Mouse (Mus musculus): ENCODE results near the gene Slc39a13. TPM values are rescaled to one million over a fixed set of nuclear protein-coding genes. Genes with fewer than 3 reads are reported as not detected.
"Not testable (repeated sequence)": the region's sequence is repeated elsewhere in the genome, so short reads cannot be mapped to it uniquely, and the experiment has no call there.

Gene Slc39a13
- total RNA-seq, 2 experiments from 2014 or later, result 23.3 to 31.2 TPM

DNA sequence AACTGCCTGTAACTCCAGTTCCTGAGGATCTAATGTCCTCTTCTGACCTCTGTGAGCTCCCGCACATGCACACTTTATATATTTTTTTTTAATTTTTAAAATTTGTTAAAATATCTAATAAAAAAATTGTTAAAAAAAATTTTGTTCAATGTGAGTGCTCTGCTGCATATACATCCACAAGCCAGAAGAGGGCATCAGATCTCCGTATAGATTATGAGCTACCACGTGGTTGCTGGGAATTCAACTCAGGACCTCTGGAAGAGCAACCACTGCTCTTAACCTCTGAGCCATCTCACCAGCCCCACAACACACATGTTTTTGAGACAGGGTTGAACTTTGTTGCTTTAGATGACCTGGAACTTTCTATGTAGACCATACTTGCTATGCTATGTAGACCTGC lies 37.2 kb downstream of the Slc39a13 start:
- DNase-seq (ENCODE audit: extremely low spot score in 1 of 2, low spot score in 1 of 2), result no peak

DNA sequence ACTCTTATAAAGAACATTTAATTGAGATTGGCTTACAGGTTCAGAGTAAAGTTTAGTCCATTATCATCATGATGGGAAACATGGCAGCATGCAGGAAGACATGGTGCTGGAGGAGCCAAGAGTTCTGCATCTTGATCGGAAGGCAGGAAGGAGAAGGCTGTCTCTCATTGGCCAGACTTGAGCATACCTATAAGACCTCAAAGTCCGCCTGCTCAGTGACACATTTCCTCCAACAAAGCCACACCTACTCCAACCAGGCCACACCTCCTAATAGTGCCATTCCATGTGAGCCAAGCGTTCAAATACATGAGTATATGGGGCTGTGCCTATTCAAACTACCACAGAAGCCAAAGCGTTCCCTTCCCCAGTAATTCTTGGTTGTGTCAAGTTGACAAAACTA lies 39.0 kb downstream of the Slc39a13 start:
- DNase-seq (ENCODE audit: extremely low spot score in 1 of 2, low spot score in 1 of 2), result no peak

DNA sequence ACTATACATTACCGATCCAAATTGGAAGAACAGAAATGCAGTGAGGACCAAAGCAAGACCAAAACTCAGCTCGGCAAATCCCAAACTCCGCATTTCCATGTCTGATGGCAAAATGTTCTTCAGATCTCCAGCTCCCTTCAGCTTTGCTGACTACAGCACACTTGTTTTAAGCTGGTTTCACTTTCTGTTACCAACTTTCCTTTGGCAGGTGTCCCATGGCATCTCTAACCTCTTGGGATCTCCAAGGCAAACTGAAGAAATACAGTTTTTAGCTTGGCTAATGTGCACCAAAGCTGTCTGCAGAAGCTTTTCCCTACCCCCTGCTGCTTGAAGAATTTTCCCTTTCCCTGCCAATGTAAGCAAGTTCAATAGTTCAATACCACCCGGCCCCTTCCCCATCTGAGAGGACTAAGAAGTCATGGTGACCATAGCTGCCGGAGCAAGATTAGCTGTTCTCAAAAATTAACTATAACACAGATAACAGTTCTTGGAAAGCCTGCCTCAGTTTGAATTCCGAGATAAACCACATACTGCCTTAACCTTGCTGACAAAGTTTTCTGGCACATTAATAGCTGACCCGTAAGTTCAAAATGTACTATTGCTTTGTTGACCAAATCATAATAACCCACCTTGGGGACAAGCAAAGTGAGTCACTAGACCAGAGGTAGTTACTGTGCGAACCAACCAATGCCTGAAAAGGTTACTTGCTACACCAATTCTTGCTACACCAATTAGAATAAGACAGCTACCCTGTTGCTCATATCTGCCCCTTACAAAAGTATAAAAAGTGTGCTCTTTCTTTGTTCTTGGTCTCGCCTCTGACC lies 42.6 kb downstream of the Slc39a13 start:
- no peak for DNase-seq (ENCODE audit: extremely low spot score in 1 of 2, low spot score in 1 of 2)

DNA sequence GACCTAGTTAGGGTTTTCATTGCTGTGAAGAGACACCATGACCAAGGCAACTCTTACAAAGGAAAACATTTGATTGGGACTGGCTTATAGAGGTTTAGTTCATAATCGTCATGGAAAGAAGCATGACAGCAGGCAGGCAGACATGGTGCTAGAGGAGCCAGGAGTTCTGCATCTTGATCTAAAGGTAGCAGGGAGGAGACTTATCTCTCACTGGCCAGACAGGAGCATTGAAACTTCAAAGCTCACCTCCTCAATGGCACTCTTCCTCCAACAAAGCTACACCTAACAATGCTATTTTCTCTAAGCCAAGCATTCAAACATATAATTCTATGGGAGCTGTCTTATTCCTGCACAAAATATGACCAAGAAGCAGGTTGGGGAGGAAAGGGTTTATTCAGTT lies 43.7 kb downstream of the Slc39a13 start:
- DNase-seq (ENCODE audit: extremely low spot score in 1 of 2, low spot score in 1 of 2), result no peak

DNA sequence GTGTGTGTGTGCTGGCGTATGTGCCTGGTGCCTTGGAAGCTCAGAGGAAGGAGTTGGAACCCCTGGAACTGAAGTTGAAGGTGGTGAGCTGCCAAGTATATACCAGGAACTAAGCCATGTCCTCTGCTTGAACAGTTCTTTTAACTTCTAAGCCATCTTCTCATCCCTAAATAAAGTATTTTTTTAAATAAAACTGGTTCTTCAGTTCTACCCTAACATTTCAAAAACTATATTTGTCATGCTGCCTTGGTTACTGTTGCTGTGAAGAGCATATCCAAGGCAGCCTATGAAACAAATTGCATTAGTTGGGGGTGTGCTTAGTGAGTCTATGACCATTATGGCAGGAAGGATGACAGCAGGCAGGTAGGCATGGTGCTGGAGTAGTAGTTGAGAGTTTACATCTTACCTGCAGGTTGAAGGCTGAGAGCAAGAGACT lies 45.1 kb downstream of the Slc39a13 start:
- no peak for DNase-seq (ENCODE audit: extremely low spot score in 1 of 2, low spot score in 1 of 2)

DNA sequence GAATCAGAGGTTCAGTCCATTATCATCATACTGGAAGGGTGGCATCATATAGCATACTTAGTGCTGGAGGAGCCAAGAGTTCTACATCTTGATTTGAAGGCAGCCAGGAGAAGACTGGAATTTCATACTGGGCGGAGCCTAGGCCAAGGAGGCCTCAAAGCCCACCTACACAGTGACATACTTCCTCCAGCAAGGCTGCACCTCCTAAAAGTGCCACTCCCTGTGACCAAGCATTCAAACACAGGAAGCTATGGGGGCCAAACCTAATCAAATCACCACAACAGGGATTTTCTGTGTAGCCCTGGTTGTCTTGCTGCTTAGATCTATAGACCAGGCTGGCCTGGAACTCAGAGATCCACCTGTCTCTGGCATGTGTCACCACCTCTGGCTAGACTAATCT lies 46.3 kb downstream of the Slc39a13 start:
- no peak for DNase-seq (ENCODE audit: extremely low spot score in 1 of 2, low spot score in 1 of 2)

DNA sequence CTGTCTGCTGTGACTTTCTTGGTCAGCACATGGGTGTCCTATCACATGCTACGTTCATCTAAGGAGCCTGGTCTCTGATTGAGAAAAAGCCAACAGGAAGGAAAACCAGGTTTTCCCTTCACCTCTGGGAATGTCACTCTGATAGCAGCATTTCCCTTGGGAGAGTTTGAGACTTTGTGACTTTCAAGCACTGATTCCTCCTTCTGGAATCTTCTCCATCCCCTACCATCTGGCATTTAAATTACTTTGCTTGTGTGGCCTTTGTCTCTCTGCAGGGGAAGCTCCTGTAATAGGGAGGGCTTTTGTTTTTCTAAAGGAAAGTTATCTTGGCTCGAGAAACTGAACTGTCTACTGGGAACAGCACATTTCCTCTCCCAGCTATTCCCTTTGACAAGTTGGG lies 47.1 kb downstream of the Slc39a13 start:
- DNase-seq (ENCODE audit: extremely low spot score in 1 of 2, low spot score in 1 of 2), result no peak

DNA sequence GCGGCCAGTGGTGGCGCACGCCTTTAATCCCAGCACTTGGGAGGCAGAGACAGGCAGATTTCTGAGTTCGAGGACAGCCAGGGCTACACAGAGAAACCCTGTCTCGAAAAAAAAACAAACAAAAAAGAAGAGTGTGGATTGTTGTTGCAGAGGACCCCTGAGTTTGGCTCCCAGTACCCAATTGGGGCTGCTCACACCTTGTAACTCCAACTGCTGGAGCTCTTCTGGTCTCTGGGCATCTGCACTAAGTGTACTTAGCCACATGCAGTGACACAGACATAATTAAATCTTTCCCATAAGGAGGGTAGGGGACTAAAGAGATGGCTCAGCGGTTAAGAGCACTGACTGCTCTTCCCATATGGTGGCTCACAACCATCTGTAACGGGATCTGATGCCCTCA lies 48.0 kb downstream of the Slc39a13 start:
- DNase-seq (ENCODE audit: extremely low spot score in 1 of 2, low spot score in 1 of 2), result not testable (repeated sequence)

DNA sequence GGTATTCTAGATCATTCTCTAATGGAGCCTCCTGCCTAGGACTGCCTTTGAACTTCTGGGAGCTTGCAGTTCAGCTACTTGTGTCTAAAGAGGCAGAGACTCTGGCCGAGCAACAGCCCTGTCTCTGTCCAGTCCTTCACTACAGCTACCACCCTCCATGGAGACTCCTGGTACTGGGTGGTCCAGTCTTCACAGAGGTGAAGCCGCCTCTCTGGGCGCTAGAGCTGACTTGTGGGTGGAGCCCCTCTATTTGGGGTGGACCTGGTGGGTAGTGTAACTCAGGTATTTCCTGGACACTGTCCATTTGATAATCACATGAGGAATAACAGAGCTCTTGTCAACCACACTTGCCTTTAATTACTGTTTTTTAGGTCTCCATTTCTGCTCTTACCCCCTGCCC lies 50.3 kb downstream of the Slc39a13 start:
- no peak for DNase-seq (ENCODE audit: extremely low spot score in 1 of 2, low spot score in 1 of 2)

DNA sequence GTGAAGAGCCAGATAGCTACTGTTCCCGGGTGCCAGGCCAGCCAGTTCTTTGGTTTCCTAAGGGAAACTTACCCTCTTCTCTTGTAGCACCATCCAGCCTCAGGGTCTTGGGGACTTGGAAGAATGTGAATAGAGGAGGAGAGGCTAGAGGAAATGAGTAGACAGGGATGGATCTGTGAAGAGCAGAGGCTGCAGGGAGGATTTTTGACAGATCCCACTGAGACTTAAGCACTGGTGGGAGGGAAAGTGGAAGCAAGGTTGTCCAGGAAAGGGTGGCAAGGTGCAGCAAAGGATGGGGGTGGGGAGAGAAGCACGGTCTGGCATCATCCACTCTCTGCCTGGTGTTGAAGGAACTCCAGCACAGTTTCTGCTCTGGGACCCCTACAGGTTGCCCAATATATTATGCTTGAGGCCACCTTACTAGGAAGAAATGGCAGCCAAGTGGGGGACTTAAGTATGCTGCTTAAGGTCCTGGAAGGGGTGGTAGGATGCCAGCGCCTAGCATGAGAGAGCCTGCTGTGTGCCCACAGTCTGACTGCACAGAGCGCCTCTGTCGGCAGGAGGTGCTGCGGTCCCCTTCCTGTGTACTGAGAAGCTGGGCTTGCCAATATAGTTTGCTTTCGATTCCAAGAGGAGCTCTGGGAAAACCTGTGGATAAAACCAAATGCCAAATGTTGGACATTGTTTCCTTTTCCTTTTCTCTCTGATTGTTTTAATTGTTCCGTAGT lies 52.0 kb downstream of the Slc39a13 start:
- DNase-seq (ENCODE audit: extremely low spot score in 1 of 2, low spot score in 1 of 2), result peak in 1 of 2 experiments; percentile 48

DNA sequence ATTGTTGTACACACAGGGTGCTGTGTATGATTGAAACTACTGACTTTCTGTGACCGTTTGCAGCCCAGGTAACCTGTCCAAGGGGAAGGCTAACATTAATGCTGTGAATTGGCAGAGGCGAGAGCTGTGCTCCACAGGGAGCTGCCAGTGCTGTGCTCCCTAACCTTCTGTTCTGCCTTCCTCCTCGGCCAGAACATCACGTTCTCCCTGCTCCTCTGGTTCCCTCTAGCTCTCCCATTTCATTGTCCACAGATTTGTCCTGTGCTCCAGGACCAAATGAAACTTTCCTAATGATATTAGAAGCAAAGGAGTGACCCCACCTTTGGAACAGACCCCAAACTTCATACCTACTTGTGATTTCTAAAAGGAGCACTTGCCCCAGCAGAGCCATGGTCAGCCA lies 54.8 kb downstream of the Slc39a13 start:
- no peak for DNase-seq (ENCODE audit: extremely low spot score in 1 of 2, low spot score in 1 of 2)

DNA sequence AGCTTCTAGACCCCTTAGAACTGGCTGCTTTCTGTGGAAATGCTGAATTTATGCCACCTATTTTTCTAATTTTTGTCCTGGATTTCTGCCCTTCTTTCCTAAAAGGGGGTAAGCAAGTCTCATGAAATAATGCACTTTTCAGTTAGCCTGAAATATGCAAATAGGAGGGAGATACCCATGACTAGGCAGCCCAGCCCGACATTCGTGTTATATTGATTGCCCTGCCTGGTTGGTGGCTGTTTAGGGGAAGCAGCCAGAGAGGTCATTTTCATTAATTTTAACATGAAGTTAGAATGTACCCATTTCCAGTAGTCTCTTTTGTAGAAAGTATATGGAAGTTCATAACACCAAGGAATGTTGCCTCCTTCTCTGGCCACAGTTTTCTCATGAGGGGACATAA lies 56.3 kb downstream of the Slc39a13 start:
- DNase-seq (ENCODE audit: extremely low spot score in 1 of 2, low spot score in 1 of 2), result no peak

Other genes with a start within 250 kb of the Slc39a13 start
- gene Mtch2, start 223.3 kb downstream of the Slc39a13 start, total RNA-seq (2021), result 100 to 1,000 TPM; 116 to 124 TPM
- 100 to 1,000 TPM; 209 to 222 TPM for gene C1qtnf4, start 184.6 kb downstream of the Slc39a13 start, total RNA-seq (2021)
- 10 to 100 TPM; 32.5 to 43.0 TPM for gene Kbtbd4, start 165.7 kb downstream of the Slc39a13 start, total RNA-seq (2021)
- 100 to 1,000 TPM; 219 to 254 TPM for gene Ndufs3, start 165.6 kb downstream of the Slc39a13 start, total RNA-seq (2021)
- gene Celf1, start 130.0 kb downstream of the Slc39a13 start, total RNA-seq (2021), result 100 to 1,000 TPM; 138 to 153 TPM
- gene Rapsn, start 34.8 kb downstream of the Slc39a13 start, total RNA-seq (2021), result under 1 TPM in 1 of 2 experiments, not detected in 1; 0.59 TPM
- 100 to 1,000 TPM; 232 to 234 TPM for gene Psmc3, start 16.4 kb downstream of the Slc39a13 start, total RNA-seq (2021)
- 1 to 10 TPM; 3.6 to 3.8 TPM for gene Spi1, start 12.0 kb upstream of the Slc39a13 start, total RNA-seq (2021)
- under 1 TPM; 0.20 to 0.23 TPM for gene Mybpc3, start 47.7 kb upstream of the Slc39a13 start, total RNA-seq (2021)
- 100 to 1,000 TPM; 203 to 235 TPM for gene Madd, start 113.4 kb upstream of the Slc39a13 start, total RNA-seq (2021)
- gene Nr1h3, start 132.4 kb upstream of the Slc39a13 start, total RNA-seq (2021), result 1 to 10 TPM; 3.9 to 5.4 TPM
- gene Acp2, start 132.5 kb upstream of the Slc39a13 start, total RNA-seq (2021), result 10 to 100 TPM; 52.1 to 55.9 TPM
- gene Ddb2, start 166.6 kb upstream of the Slc39a13 start, total RNA-seq (2021), result 10 to 100 TPM in 1 of 2 experiments, 1 to 10 TPM in 1; 8.0 to 10.4 TPM
- gene Pacsin3, start 185.5 kb upstream of the Slc39a13 start, total RNA-seq (2021), result 10 to 100 TPM; 25.9 to 30.6 TPM
- gene Arfgap2, start 194.6 kb upstream of the Slc39a13 start, total RNA-seq (2021), result 10 to 100 TPM; 68.4 to 77.3 TPM

Data from layer of hippocampus, postnatal 25 days (tissue).